Mouse (Mus musculus): ENCODE results near the gene Mfsd4b5. TPM values are rescaled to one million over a fixed set of nuclear protein-coding genes. Genes with fewer than 3 reads are reported as not detected.
"Not testable (repeated sequence)": the region's sequence is repeated elsewhere in the genome, so short reads cannot be mapped to it uniquely, and the experiment has no call there.

Gene Mfsd4b5
- polyA plus RNA-seq, 1 experiment from 2014 or later: 0.11 TPM

DNA sequence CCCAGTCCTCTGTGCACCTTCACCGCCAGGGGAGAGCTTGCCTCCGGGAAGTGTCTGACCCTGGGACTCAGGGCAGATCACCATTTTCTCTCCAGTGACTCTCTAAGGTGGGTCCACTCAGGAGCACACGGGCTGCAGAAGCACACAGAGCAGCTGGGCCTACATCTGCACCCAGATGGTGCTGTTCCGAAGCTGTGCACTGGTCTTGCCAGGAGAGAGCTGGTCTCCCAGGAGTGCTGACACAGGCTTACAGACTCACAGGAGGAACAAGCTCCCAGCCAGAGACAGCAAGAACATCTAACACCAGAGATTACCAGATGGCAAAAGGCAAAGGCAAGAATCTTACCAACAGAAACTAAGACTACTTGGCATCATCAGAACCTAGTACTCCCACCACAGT, 22.4 kb upstream of the Mfsd4b5 start:
- not testable (repeated sequence) for H3K9me3 ChIP-seq; DNase-seq (ENCODE audit: low spot score); H3K27me3 ChIP-seq (ENCODE audit: insufficient read depth, poor library complexity, severe bottlenecking); H3K36me3 ChIP-seq; H3K4me1 ChIP-seq; H3K4me3 ChIP-seq; H3K27ac ChIP-seq
- 62% methylated on average over 4 of the region's 4 CpGs for WGBS

DNA sequence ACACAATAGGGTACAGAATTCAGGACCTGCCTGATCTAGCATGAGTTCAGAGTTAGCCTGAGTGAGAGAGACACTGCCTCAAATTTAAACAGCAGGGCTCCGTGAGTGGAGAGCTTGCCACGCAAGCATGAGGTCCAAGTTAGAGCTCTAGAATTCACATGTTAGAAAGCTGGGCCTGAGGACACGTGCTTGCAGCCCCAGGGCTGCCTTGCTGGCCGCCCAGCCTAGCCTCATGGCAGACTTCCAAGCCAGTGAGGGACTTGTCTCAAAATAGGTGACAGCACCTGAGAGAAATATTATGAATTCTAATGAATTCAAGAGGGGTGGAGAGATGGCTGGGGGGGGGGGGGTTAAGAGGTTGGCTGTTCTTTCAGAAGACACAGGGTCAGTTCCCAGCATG, 21.5 kb upstream of the Mfsd4b5 start:
- Histone ChIP-seq H3K9me3 (no peaks in the 10 kb centered on the region), H3K27ac (no peak overlapping the region)
- WGBS: 84% methylated on average over 4 of the region's 4 CpGs

DNA sequence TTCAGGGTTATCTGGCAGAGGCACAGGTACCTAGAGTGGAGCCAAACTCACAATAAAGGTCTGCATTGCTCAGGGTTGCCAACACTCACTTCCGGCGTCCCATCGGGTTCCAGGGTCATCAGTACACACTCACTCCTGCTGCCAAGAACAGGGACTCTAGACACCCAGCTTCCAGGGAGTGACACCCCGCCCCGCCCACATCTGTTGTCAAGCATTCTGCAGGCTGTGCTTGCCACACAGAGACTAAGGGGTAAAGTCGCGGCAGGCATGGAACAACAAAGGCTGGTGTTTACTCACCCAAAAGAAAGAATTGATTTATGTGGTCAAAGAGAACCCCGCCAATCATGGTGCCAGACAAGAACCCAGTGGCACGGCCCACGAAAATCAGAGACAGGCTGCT, 20.5 kb upstream of the Mfsd4b5 start:
- DNase-seq (ENCODE audit: low spot score): no peak
- H3K27me3 ChIP-seq (ENCODE audit: insufficient read depth, poor library complexity, severe bottlenecking): no peaks in the 10 kb centered on the region
- H3K4me3 ChIP-seq: no peak overlapping the region
- H3K9me3 ChIP-seq: no peaks in the 10 kb centered on the region
- WGBS: 79% methylated on average over 10 of the region's 10 CpGs
- peaks cover 5% of the 10 kb centered on the region; the same call in 1 of the 2 replicates for H3K4me1 ChIP-seq
- H3K36me3 ChIP-seq: no peaks in the 10 kb centered on the region
- H3K27ac ChIP-seq: no peak overlapping the region

More for the DNA sequence above, 21.5 kb upstream of the Mfsd4b5 start:
- Histone ChIP-seq H3K36me3 (no peaks in the 10 kb centered on the region), H3K4me3 (no peak overlapping the region), H3K4me1 (peaks cover 5% of the 10 kb centered on the region; the same call in 1 of the 2 replicates), H3K27me3 (ENCODE audit: insufficient read depth, poor library complexity, severe bottlenecking) (no peaks in the 10 kb centered on the region)
- DNase-seq (ENCODE audit: low spot score): no peak

DNA sequence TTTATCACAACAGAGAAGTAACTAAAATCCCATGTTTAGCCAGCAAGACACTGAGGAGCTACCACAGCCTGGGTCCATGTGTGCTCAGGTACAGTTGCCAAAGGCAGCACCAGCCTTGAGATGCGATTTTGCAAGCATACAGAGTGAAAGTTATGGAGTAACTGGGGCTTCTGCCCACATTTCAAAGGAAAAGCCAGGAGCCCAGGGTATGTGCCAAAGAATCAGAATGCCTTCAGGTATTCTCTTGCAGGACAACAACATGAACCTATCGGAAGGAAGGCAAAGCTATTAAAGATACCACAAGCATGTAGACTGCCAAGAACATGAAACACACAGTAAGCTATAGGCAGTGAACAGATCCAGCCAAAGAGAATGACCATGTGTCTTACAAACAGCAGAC, 14.3 kb upstream of the Mfsd4b5 start:
- no peak for DNase-seq (ENCODE audit: low spot score)
- H3K4me1 ChIP-seq: peaks cover 3% of the 10 kb centered on the region; the same call in 1 of the 2 replicates
- 78% methylated on average over 2 of the region's 2 CpGs for WGBS
- no peak overlapping the region for H3K4me3 ChIP-seq
- no peaks in the 10 kb centered on the region for H3K9me3 ChIP-seq
- no peaks in the 10 kb centered on the region for H3K27me3 ChIP-seq (ENCODE audit: insufficient read depth, poor library complexity, severe bottlenecking)
- H3K36me3 ChIP-seq: no peaks in the 10 kb centered on the region
- no peak overlapping the region for H3K27ac ChIP-seq

DNA sequence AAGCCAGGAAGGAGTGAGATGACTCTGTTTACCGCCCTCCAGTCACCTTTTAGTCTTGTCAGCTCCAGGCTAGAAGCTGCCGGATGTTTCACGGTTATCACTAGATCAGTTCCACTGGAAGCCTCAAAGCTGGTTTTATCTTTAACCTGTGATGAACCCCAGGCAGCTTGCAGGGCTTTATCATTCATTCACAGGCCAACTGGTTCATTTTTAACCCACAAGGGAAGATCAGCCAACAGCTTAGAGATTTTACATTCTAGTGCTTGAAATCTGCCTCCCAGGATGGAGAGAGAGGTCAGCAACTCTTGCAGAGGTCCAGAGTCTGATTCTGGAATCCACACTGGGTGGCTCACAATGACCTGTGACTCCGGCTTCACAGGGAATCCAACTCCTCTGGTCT, 4.7 kb upstream of the Mfsd4b5 start:
- Histone ChIP-seq H3K27me3 (ENCODE audit: insufficient read depth, poor library complexity, severe bottlenecking) (no peaks in the 10 kb centered on the region), H3K9me3 (no peaks in the 10 kb centered on the region), H3K4me1 (peaks cover 7% of the 10 kb centered on the region; the same call in 1 of the 2 replicates), H3K4me3 (no peak overlapping the region), H3K27ac (no peak overlapping the region; the same call in 1 of the 2 replicates), H3K36me3 (no peaks in the 10 kb centered on the region)
- DNase-seq (ENCODE audit: low spot score): no peak
- 27% methylated on average over 4 of the region's 4 CpGs for whole genome bisulfite sequencing

DNA sequence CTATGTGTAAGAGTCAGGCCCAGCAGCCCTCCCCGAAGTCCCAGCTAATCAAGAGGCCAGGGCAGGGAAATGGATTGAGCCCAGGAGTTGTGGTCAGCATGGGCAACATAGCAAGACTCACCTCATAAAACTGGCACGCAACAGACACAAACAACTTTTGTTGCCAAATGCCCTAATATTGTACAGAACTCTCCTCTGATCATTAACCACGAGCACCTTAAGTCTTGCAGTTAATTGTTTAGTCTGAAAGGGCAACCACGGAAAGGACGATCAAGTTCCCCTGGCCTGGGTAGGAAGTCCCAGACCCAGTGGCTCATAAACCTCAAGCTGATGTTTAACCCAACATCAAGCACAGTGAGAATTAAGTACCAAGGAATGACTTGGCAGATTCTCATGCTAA, 3.8 kb downstream of the Mfsd4b5 start:
- no peaks in the 10 kb centered on the region for H3K4me1 ChIP-seq
- H3K27me3 ChIP-seq (ENCODE audit: insufficient read depth, poor library complexity, severe bottlenecking): no peaks in the 10 kb centered on the region
- 71% methylated on average over 5 of the region's 5 CpGs for WGBS
- DNase-seq (ENCODE audit: low spot score): no peak
- no peak overlapping the region for H3K4me3 ChIP-seq
- H3K27ac ChIP-seq: no peak overlapping the region
- H3K9me3 ChIP-seq: peaks cover 6% of the 10 kb centered on the region; the same call in 1 of the 2 replicates
- no peaks in the 10 kb centered on the region for H3K36me3 ChIP-seq

DNA sequence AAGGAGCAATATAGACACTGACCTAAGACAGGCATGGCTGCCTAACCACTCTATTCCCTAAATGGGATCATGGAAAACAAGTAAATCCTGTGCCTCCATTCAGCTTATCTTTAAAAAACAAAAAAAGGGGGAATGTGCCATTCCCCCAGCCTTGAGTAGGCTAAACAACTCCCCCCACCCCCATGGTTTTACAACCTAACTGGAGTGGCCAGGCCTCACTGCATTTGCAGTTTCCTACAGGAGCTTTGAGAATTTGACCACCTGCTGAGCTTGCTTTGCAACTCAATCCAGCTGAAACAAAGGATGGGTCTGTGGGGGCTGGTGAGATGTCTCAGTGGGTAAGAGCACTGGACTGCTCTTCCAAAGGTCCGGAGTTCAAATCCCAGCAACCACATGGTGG, 8.2 kb downstream of the Mfsd4b5 start:
- 91% methylated on average over 1 of the region's 1 CpGs for WGBS
- Histone ChIP-seq H3K36me3 (no peaks in the 10 kb centered on the region), H3K4me3 (no peak overlapping the region), H3K27ac (no peak overlapping the region), H3K9me3 (peaks cover 6% of the 10 kb centered on the region; the same call in 1 of the 2 replicates), H3K27me3 (ENCODE audit: insufficient read depth, poor library complexity, severe bottlenecking) (no peaks in the 10 kb centered on the region), H3K4me1 (no peaks in the 10 kb centered on the region)
- no peak for DNase-seq (ENCODE audit: low spot score)

DNA sequence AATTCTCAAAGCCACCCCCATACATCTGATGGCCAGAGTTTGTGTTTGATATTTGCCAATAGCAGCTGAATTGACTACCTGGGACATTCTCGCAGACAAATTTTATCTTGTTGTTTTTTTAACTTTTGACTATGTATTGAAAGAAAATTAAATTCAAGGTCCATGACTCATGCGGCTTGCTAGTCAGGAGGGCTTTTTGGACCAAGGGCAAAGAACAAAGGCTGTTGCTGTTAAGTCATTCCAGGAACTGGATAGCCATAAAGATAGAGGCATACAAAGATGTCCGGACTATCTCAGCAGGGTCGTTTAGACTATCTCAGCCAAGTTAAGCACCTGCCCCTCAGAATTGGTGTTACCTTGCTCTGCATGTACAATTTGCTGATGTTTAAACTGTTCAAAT, 9.1 kb downstream of the Mfsd4b5 start:
- 88% methylated on average over 4 of the region's 4 CpGs for WGBS
- Histone ChIP-seq H3K4me1 (no peaks in the 10 kb centered on the region), H3K4me3 (no peak overlapping the region), H3K9me3 (peaks cover 6% of the 10 kb centered on the region; the same call in 1 of the 2 replicates), H3K27me3 (ENCODE audit: insufficient read depth, poor library complexity, severe bottlenecking) (no peaks in the 10 kb centered on the region), H3K27ac (no peak overlapping the region), H3K36me3 (no peaks in the 10 kb centered on the region)
- no peak for DNase-seq (ENCODE audit: low spot score)

DNA sequence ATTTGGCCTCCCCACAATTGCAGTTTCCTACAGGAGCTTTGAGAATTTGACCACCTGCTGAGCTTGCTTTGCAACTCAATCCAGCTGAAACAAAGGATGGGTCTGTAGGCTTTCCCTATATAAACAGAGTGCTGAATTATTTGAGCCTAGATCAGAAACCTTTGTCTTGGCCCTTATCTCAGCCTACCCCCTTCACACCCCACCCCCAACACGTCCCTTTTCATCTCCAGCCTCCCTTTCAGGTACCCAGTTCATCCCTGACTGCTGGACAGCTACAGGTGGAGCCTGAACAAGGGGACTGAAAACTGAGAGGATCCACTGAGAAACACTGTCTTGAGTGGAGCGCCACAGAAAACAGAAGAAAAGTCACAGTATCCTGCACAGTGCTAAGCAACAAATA, 10.7 kb downstream of the Mfsd4b5 start:
- DNase-seq (ENCODE audit: low spot score): no peak
- WGBS: 47% methylated on average over 2 of the region's 2 CpGs
- H3K27ac ChIP-seq: no peak overlapping the region
- peaks cover 6% of the 10 kb centered on the region; the same call in 1 of the 2 replicates for H3K9me3 ChIP-seq
- H3K4me1 ChIP-seq: no peaks in the 10 kb centered on the region
- no peaks in the 10 kb centered on the region for H3K27me3 ChIP-seq (ENCODE audit: insufficient read depth, poor library complexity, severe bottlenecking)
- no peaks in the 10 kb centered on the region for H3K36me3 ChIP-seq
- no peak overlapping the region for H3K4me3 ChIP-seq

DNA sequence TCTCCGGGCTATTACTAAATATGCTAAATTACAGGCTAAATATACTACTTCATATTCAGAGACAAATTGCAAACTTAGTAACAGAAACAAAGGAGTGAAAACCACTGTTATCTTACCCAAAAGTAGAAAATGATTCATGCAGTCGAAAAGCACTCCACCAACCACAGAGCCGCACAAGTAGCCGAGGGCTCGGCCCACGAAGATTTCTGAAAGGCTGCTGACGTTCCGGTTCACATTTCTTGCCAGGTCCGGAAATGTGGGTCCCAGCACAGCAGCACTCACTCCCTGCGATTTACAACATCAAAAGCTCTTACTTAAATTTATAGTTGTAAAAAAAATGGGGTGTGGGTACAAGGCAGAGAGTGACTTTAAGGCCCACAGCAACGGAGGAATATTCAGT, 11.5 kb downstream of the Mfsd4b5 start:
- H3K27me3 ChIP-seq (ENCODE audit: insufficient read depth, poor library complexity, severe bottlenecking): no peaks in the 10 kb centered on the region
- no peaks in the 10 kb centered on the region for H3K36me3 ChIP-seq
- no peak overlapping the region for H3K4me3 ChIP-seq
- 69% methylated on average over 11 of the region's 11 CpGs for WGBS
- no peak for DNase-seq (ENCODE audit: low spot score)
- H3K9me3 ChIP-seq: peaks cover 6% of the 10 kb centered on the region; the same call in 1 of the 2 replicates
- H3K4me1 ChIP-seq: no peaks in the 10 kb centered on the region
- H3K27ac ChIP-seq: no peak overlapping the region

DNA sequence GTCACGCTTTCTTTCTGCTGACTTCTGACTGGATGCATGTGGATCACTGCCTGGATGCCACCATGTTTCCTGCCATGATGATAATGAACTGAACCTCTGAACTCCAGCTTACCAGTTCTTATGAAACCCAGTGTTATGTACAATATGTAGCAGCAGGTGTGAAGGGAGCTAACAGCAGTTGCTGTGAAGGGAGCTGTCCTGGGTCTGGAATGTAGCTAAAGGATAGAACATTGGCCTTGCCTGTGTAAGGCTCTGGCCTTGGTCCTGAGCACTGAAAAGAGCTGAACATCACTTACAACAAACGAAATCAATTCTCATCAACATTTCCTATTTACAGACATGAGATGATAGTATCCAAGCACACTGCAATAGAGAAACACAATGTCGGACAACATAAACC, 18.9 kb downstream of the Mfsd4b5 start:
- Histone ChIP-seq H3K4me3 (no peak overlapping the region), H3K27ac (no peak overlapping the region), H3K36me3 (no peaks in the 10 kb centered on the region), H3K9me3 (no peaks in the 10 kb centered on the region), H3K4me1 (no peaks in the 10 kb centered on the region), H3K27me3 (ENCODE audit: insufficient read depth, poor library complexity, severe bottlenecking) (no peaks in the 10 kb centered on the region)
- DNase-seq (ENCODE audit: low spot score): no peak
- WGBS: 80% methylated on average over 3 of the region's 3 CpGs

DNA sequence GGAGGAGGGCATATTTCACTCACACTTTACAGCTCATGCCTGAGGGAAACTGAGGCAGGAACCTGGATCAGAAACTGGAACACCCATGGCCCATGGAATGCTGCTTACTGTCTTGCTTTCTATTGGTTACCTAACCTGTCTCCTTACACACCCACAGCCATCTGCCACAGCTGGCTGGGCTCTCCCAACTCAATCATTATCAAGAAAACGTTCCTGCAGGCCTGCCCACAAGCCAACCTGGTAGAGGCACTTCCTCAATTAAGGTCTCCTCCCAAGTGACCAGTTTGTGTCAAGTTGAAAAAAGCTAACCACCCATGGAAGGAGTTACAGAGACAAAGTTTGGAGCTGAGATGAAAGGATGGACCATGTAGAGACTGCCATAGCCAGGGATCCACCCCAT, 24.5 kb downstream of the Mfsd4b5 start:
- WGBS: 54% methylated on average over 1 of the region's 1 CpGs
- no peak for DNase-seq (ENCODE audit: low spot score)
- Histone ChIP-seq H3K27ac (no peak overlapping the region), H3K27me3 (ENCODE audit: insufficient read depth, poor library complexity, severe bottlenecking) (no peaks in the 10 kb centered on the region), H3K4me1 (0 out of 2 replicates have a peak, but pooled peaks cover 3% of the 10 kb centered on the region), H3K4me3 (no peak overlapping the region), H3K9me3 (no peaks in the 10 kb centered on the region), H3K36me3 (no peaks in the 10 kb centered on the region)

DNA sequence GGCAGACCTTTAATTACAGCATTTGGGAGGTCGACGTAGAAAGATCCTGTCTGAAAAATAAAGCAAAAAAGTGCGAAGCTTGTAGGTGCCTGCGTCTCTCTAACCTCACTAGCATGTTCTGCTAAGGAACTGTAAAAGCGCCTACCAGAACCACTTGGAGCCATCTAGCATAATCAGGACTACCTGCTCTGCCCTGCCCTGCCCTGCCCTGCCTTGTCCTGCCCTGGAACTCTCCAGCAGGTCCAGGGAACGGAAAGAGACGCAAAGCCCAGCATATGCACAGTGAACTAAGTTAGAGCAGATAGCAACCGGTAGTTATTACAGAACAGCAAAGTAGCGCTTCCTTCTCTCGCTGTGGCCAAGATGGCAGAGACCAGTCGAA, 26.0 kb downstream of the Mfsd4b5 start:
- Histone ChIP-seq H3K27me3 (ENCODE audit: insufficient read depth, poor library complexity, severe bottlenecking) (no peaks in the 10 kb centered on the region), H3K4me1 (0 out of 2 replicates have a peak, but pooled peaks cover 3% of the 10 kb centered on the region), H3K36me3 (no peaks in the 10 kb centered on the region), H3K9me3 (no peaks in the 10 kb centered on the region), H3K4me3 (peak overlapping the region; percentile 70), H3K27ac (no peak overlapping the region)
- WGBS: 44% methylated on average over 11 of the region's 11 CpGs
- DNase-seq (ENCODE audit: low spot score): no peak

DNA sequence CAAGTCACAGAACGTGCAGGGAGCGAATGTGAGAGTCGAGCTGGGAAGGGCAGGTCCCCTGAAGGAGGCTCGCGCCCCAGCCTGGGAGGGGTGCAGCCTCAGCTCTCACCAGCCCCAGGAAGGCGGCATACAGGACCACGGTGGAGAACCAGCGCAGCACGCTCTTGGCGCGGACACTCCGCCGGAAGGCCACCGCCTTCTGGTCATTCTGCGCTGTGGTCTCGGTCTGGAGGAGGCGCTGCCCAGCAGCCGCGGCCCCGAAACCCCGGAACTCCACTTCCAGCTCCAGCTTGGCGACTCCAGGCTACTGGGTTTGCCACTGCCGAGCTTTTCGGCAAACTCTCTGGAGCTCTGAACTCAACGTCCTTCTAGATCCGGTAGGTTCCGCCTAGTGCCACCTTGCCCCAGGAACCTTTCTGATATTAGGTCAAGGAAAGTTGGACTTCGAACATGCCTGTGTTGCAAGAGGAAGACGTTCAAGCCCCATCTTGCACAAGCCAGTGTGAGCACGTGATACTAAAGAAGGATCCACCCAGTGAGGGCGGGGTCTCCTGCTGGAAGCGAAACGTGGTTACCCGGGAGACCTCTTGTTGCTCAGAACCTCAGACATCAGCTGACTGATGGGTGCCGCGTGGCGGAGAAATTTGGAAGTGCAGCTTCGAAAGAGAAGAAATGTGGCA, 26.5 kb downstream of the Mfsd4b5 start, which contains the start of gene Mfsd4b3:
TSS of gene Mfsd4b3 (minus strand) at position 393 of the 680 bp plus-strand sequence.
- 0 out of 2 replicates have a peak, but pooled peaks cover 3% of the 10 kb centered on the region for H3K4me1 ChIP-seq
- DNase-seq (ENCODE audit: low spot score): peak; percentile 99
- H3K27ac ChIP-seq: peak within 1 kb of the TSS; percentile 85
- H3K4me3 ChIP-seq: peak within 1 kb of the TSS; percentile 70
- no peaks in the 10 kb centered on the region for H3K9me3 ChIP-seq
- no peaks in the 10 kb centered on the region for H3K27me3 ChIP-seq (ENCODE audit: insufficient read depth, poor library complexity, severe bottlenecking)
- under 1% methylated on average over 38 of the region's 38 CpGs for WGBS
- no peaks in the 10 kb centered on the region for H3K36me3 ChIP-seq

Measured in heart, embryonic 10.5 days (tissue).